Mouse (Mus musculus): Measurements from ENCODE around the gene Usp53.

The Usp53 gene

DNA sequence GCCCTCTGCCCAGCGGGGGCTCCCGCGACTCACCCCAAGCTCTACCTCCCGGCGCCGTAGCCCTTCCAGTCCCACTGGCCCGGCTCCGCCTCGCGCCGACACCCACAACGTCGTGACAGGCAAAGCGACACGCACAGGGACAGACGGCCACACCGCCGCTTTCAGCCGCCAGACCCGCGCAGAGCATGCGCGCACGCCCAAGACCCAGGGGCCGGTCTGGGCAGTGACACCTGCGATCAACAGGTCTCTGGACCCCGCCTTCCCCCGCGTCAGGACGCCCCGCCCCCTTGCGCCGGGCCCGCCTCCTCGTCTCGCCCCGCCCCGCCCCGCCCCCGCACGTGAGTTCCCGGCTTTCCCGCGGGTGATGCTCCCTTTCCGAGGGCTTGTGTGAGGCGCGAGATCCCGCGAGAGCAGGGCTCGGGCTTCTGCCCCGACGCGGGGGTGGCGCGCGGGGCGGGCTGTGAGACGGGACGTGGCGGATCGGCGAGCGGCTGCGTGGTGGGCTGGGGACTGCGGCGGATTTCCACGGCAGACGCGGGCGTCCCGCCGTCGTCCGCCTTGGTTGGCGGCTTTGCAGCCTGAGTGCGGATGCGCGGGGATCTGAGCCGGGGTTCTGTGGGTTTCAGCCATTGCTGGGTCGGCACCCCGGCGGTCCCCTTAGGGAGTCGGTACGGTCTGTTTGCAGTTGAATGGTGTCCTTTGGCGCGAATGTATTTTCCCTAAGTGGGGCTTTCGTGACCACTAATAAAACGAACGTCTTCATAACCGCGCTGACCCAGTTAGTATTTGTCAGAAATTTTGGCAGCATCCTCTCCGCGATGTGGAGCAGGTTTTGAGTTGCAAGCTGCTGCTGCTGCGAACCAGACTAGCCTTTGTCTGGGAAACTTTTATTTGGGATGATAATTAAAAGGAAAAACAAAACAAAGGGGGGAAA lies at the start of gene Usp53:
TSS of gene Usp53 (minus strand) at position 262 of the 934 bp plus-strand sequence.
- DNase-seq: peak; percentile 96

DNA sequence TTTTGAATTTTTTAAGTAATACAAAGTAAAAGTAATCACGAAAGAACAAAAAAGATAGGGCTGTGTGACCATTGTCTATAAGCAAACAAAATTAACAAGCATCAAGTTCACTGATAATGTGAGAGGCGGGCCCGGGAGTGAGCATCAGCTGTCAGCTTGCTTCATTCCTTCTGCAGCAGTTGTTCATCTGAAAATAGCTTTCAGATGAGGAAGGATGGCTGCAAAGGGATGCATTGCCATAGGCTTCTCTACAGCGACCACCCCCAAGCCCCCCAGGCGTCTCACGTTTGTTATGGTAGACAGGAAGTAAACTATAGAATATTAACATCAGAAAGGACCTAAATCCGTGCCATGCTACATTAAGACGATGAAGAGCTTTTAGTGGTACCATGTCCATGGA lies 49.5 kb upstream of the Usp53 start:
- no peak for DNase-seq

DNA sequence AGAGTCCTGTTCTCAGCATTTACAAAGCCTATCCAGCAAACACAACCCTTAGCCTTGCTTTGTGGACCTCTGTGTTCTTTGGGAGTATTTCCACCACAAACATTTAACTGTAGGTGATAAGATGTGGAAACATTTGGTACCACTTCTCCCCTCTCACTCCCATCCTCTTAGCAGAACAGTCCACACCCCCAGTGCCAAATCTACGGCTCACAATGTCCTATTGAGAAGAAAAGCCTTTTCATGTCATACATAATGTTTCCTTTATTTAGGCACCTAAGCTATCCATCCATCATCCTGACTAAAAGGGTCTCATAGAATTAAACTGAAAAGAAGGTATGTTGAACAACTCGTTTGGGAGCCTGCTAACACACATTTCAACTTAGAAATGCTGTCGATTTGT lies 41.3 kb upstream of the Usp53 start:
- no peak for DNase-seq

DNA sequence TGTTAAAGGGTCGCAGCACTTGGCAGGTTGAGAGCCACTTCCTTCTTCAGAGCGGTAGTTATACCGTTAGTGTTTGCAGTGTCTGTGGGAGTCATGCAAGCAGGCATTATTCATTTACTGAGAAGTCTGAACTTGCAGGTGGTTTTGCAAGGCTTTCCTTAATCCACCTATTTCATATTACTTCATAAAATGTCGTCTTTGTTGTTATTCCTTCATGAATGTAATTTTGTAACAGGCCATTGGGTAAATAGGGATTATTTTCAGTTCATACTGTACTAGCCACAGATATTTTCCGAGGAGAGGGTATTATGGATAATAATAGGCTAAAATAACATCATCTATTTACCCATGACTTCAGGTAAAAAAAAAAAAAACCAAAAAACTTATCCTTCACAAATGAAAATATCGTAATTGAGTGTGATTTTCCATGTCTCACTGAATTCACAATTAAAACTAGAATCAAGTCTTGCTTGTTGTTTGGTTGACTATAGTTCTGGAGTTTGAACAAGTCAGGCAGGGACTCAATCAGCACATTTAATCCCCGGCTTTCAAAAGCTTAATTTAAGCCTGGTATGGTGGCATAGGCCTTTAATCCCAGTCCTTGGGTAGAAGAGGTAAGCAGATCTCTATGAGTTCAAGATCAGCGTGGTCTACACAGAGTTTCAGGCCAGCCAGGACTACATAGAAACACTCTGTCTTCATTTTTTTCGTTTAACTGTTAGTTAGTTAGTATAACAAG lies 40.4 kb upstream of the Usp53 start:
- DNase-seq: no peak

DNA sequence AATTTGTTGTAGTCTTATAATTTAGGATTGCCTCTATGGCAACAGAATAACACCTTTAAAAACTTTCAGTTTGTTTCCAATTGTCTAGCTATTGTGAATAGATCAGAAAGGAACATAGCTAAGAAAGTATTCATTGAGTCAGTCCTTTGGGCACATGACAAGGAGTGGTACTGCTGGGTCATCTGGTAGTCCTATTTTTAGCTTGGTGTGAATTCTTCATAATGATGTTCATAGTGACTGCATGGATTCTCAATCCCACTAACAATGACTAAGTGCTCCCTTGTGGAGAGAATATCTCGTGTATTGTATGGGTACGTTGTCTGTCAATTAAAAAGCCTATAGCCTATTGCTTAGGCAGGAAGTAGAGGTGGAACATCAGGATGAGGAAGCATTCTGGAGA lies 34.5 kb upstream of the Usp53 start:
- DNase-seq: no peak

DNA sequence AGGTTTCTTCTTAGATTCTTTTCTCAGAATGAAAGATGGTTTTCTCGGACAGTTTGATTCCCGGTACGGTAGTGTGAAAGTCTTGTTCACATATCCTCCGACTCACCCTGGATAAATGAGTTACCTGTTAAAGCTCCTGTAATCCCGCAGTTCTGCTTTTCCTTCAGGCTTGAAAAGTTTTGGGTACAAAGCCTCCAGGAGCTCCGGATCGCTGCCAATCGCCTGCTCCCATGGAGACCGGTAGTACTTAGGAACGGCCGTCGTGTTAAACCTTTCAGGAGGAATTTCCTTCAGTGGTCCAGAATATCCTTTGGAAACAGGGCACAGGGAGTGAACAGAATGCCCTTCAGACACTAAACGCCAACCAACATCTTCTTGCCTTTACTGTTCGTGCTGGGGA lies 29.2 kb upstream of the Usp53 start:
- DNase-seq: no peak

DNA sequence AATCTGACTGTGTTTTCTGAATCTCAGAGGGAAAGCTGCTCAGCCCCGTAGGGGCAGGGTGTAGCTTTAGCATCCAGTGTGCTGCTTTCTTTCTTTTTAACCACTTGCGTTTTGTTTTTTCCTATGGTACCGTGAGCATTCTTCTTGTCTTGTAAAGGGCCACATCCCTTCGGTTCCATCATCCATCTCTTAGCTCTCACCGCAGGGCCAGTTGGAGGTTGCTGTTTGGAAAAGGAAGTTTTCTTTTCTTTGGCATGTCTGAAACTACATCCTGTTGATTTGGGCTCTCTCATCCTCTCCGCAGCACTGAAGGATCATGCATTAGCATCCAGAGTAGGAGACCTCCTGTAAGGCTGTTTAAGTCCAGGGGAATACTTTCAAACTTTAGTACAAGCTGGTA lies 25.1 kb upstream of the Usp53 start:
- DNase-seq: no peak

DNA sequence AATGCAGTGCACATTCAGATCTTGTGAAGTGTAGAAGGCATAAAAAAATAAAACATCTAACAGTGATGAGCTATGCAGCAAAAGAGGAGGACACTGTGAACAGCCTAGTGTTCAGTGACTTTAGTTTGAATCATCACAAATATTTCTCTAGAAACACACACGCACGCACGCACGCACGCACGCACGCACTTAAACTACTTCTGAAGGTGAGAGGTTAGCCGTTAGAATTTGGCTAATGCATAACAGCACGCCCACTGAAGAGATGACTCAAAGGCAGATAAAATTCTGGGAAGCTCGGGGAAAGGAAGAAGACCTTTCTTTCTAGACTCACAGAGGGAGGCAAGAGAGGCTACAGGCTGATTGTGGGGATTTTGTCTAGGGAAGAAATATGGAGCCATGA lies 23.1 kb upstream of the Usp53 start:
- DNase-seq: no peak

DNA sequence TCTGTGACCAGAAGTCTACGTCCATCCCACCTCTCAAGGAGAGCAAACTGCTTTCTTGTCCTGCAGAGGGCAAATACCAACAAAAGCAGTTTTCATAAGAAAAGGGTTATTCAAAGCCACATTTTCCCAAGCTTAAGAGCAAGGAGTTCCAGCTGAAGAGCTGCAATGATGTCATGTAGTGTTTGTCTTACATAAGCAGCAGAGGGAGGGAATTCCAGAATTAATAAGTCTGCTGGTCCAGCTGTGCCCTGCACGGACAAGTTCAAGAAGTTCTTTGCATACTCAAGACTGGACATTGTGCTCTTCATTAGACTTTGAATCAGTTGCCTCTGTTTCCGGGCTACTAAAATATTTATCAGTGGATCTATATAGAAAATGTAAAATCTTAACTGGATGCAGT lies 16.7 kb upstream of the Usp53 start:
- no peak for DNase-seq

DNA sequence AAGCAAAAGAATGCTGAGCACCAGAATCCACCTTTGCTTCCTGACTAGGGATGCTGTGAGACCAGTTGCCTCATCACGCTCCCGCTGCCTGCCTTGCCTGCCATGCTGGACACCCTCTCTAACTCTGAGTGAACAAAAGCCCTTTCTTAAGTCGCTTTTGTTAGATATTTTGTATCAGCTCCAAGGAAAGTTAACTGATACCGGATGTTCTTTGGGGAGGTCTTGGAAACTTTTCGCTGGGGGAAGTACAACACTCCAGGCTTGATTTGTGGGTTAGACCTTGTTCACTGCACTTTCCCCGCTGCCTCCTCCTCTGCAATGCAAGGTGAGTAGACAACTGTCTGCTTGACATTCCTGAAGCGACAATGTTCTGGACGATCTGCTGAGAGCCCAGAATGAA lies 14.2 kb upstream of the Usp53 start:
- no peak for DNase-seq

DNA sequence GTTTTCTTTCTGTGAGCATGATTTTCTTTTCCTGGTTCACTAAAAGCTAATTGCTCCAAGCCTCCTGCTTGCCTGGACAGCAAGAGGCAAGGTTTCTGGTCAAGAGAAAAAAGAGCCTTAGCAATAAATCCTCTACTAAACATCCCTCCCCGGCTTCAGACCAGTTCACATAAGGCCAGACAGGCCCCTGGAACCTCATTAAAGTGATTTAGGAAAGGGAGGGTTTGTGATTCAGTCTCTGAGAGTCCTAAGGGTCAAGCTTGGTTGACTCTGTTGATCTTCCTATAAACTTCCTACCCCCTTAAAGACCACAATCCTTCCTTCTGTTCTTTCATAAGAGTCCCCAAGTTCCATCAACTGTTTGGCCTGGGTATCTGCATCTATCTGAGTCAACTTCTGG lies 12.7 kb upstream of the Usp53 start:
- no peak for DNase-seq

DNA sequence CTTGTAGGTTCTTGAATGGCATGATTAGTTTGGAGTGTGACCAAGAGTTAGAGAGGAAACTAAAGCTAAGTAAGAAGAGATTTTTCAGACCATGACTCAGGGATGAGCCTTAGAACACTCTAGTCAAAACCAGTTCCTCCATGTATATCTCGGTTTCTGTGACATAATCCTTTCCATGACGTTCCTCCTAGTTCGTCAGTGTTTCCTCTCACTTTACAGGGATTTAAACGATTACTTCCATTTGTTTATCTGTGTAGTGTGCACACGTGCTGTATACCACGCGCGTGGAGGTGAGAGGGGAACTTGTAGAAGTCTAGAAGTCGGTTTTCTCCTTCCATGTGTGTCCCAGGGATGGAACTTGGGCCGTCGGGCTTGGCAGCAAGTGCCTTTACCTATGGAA lies 2.6 kb upstream of the Usp53 start:
- DNase-seq: no peak

DNA sequence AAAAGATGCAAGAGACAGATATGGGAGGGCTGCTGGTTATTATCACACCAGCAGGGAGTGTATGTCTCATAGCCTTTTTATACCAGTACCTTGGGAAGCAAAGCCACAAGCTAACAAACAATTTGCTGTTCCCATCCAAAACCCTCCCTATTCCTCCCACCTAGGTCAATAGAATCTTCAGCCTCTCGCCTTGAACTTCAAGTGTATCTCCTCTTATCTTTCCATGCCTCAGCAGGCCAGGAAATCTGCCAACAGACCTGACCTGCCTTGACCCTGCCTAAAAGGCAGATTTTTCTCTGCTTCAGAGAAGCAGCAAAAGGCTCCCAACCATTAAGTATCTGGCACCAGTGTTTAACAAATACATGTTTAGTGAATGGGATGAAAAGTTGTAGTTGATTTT lies 2.1 kb upstream of the Usp53 start:
- no peak for DNase-seq

DNA sequence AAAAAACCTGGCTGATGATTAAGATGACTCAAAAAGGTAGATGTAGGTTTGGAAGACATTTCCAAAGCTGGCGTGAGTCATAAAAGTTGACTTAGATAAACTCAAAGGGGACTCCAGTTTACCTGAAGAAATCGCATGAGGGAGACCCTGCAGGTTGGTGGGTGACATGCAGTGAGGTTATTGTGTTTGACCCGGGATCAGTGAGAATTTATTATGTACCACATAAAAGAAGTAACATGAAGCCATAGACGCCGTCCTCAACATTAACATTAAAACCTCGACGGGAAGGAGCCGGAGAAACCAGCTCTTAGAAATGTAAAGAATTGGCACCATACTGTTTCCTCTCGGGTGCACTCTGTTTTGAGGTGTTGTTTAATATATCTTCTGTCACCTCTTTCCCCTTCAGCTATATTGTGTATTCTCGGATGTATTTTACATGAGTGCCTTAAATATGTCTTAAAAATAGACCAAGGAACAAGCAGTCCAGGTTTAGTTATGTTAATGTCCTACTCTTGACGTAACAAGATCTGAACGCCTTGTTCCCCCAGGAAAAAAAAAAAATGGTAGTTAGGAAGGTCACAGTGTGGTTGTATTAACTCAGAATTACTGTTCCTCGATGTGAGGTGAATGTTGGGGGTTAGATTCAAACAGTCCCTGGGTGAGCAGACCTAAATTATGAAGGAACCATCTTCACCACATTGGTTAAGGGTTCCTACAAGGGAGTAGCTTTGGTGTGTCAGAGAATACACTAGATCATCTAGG lies 1.1 kb upstream of the Usp53 start:
- no peak for DNase-seq

DNA sequence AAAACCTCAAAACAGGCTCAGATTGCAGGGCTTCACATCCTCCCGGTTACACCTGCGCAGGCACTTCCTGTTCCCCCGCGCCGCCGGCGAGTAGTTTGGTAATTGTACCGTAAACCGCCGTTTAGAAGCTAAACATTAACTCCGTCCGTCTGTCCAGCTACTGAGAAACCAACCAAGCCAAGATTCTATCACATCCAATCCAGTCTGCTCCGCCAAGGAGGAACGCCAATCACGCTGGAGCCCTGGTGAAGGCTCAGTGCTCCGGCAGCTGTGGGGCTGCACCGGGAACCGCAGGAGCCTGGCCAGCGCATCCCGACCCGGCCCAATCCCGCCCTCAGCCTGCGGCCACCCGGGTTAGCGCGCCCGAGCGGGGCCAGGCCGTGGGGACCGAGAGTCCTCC lies 461 bp downstream of the Usp53 start:
- DNase-seq: no peak

DNA sequence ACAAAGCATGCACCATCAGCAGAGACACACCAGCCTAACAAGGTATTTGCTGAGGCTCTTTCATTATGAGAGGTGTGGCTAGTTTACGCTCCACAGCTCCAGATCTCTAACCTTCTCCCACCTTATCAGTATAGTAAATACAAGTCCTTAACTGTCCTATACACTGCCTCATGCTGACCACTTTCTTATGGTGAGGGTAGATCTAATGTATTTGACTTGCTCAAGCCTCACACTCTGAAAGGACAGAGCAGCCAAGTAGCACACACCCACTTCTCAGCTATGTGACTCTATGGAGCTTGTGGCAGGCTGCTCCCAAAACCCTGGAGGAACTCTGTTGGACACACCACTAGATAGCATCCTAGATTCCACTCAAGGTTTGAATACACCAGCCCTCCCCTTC lies 8.3 kb downstream of the Usp53 start:
- DNase-seq: no peak

DNA sequence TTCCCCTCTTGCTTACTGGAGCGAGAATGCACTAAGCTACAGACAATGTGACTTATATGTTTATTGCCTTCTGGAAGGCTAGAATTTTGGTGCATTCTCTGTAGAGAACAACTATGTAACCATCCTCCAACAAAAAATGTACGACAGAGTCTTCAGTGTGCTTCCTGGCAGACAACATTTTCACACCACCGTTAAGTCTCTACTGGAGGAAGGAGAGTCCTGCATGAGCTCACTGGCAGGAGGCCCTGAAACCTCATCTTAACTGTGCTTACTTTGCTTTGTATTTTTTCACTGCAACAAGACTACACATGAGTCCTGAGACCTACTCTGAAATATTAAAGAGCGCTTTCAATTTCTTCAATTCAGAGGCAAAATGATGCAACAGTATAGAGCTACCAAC lies 8.9 kb downstream of the Usp53 start:
- DNase-seq: peak; percentile 10

DNA sequence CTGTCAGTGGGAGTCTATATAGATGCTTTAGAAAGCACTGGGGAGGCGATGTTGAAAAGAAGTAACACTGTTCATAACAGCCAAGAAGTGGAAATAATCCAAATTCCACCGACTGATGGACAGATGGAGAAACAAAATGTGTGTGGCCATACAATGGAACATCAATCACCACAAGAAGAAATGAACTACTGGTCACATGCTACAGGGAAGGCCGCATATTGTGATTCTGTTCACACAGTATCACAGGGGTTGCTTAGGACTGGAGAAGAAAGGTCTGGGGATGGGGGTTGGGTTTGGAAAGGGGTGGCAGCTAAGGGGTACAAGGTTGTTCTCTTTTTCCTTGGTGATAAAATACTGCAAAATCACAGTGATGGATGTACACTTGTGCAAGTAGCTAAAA lies 9.5 kb downstream of the Usp53 start:
- no peak for DNase-seq

DNA sequence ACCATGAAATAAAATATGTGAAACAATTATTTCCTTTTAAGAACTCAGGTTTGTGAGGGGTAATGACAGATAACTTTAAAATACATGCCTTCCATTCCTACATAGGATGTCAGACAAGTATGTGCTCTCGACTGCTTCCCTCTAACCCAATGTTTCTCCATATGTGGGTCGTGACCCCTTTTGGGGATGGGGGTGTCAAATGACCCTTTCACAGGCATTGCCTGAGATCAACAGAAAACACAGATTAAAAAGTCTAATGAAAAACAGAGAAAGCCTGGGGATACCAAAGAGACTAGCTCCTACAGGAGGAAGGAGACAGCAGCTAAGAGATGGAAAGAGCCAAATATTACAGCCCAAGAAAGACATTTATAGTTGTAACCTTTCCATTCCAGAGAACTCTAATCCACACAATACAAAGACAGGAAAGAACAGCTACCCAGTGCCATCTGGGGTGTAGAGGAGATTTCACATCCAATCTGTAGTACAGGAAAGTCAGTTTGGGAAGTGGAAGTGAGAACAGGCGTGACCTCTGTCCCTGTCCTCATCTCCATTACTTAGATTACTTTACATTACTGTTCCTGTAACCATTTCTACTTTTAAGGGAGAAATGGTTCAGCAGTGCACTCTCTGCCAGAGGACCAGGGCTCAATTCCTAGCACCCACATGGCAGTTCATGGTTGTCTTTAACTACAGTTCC lies 12.0 kb downstream of the Usp53 start:
- DNase-seq: no peak

DNA sequence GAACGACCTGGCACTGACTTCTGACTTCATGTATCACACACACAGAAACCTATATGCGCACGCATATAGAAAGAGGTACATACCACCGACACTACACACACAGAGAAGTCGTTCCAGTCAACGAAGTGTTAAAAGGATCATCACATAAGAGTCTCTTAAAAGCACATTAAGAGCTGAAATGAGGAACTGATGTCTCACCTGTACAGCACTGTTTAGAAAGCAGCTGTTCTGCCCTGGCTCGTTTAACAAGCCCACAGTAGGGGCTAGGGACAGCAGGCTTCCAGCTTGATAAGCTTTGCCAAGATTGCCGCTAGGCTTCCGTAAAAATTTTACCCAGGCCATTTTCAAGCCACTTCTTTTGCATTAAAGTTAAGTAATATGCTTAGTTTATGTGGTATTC lies 15.9 kb downstream of the Usp53 start:
- no peak for DNase-seq

DNA sequence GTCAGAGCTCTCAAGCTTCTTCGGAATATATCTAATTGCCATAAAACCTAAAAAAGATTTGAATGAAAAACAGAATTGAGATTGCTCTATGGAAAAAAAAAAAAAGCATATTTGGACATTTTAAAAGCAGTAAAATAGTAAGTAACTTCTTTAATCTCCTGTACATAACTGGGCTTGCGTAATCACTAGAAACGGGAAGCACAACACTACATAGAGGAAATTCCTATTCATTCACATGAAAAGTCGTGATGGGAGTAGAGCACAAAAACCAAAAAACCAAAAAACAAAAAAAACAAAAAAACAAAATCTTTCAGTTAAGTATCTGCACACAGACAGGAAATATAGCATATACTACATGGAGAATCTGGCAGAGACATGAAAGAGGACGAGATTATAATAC lies 20.0 kb downstream of the Usp53 start:
- no peak for DNase-seq

DNA sequence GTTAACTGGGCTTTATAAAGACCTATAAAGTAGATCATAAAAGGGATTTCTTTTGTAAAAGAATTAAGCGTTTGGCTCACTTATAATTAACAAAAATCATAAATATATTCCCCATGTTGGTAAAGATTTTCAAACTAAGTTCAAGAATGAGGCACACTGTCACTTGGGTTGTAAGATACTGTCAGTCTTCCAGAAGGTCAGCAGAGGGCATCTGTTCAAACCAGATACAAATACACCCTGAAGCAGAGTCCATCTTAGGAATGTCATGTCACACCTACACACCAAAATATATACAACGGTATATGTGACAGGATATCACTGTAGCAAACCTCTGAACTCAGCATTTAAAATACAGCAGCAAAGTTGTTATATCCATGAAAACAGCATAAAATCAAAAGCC lies 34.2 kb downstream of the Usp53 start:
- DNase-seq: no peak

DNA sequence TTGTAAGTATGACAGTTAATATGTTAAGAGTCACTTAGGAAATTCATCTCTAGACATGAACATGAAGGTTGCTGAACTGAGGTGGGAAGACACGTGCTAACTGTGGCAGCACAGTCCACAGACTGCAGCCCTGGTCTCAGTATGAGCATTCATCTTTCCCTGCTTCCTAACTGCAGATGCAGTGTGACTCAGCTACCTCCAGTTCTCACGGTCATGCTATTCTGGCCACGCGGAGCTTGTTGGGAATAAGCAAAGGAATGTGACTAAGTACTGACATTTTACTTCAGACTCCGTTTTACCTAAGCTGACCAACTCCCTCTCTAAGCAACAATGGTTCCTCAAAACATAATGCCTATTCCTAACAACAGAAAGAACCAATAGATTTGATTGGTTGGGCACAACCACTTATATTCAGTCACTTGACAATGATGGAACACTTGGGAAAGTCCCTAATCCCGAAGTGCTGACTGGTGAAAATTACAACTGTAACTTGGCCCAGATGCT lies 40.9 kb downstream of the Usp53 start:
- no peak for DNase-seq

Measured in right cerebral cortex, postnatal 25 days (tissue).